Mouse (Mus musculus): ENCODE data around the gene Ric8a.

- TF ChIP-seq POLR2A (IDR thresholded peaks at IDR 0.05; ENCODE audit: borderline replicate concordance, extremely low read depth, insufficient read depth, insufficient read length, poor library complexity, severe bottlenecking) = no peak
- no peak for TF ChIP-seq CTCF (IDR thresholded peaks at IDR 0.05; ENCODE audit: borderline replicate concordance, extremely low read depth, insufficient read depth, insufficient read length)
Measured at GRCm38 (mm10) chr7:140907131-140907530, 50.4 kb downstream of the Ric8a start.
